Mouse (Mus musculus) stomach, embryonic 15.5 days (tissue): ENCODE data around the gene Zfp27. TPM values are rescaled to one million over a fixed set of nuclear protein-coding genes. Genes with fewer than 3 reads are reported as not detected.

Experiments
- ATAC-seq: fragments of 200-750 bp; cut with Nextera tagmentation; 2 replicates; pipeline ENCODE4 v1.8.0; 2017; ENCODE audit warnings: low read depth, moderate number of reproducible peaks, moderate TSS enrichment; ENCODE audit not compliant: insufficient read depth, low FRiP score
- H3K27ac ChIP-seq: fragments of 300-500 bp; sonication (generic); 2 replicates; pipeline ENCODE4 v1.5.1; 2015; ENCODE audit warnings: mild to moderate bottlenecking, inconsistent platforms
- H3K27me3 ChIP-seq: fragments of 300-500 bp; sonication (generic); replicated peaks from 2 replicates; pipeline ENCODE4 v1.6.1; 2015; ENCODE audit warnings: inconsistent platforms
- H3K36me3 ChIP-seq: fragments of 300-500 bp; sonication (generic); 2 replicates; pipeline ENCODE4 v1.6.1; 2015; ENCODE audit warnings: inconsistent platforms
- H3K4me1 ChIP-seq: fragments of 300-500 bp; sonication (generic); 2 replicates; pipeline ENCODE4 v1.6.1; 2015; ENCODE audit warnings: inconsistent platforms
- H3K4me2 ChIP-seq: fragments of 300-500 bp; sonication (generic); 2 replicates; pipeline ENCODE4 v1.6.1; 2015; ENCODE audit warnings: mild to moderate bottlenecking, inconsistent platforms
- H3K4me3 ChIP-seq: fragments of 300-500 bp; sonication (generic); replicated peaks from 2 replicates; pipeline ENCODE4 v1.5.1; 2015; ENCODE audit warnings: inconsistent platforms
- H3K9ac ChIP-seq: fragments of 300-500 bp; sonication (generic); 2 replicates; pipeline ENCODE4 v1.6.1; 2015; ENCODE audit warnings: inconsistent platforms
- H3K9me3 ChIP-seq: fragments of 300-500 bp; sonication (generic); 2 replicates; pipeline ENCODE4 v1.6.1; 2016; ENCODE audit warnings: inconsistent platforms
- WGBS: fragments of 180-500 bp; shearing (Covaris S2); methylation state at CpG from one replicate; pipeline ENCODE4 v1.1.7; 2015; 5-methylcytosine and 5-hydroxymethylcytosine counted together
- polyA plus RNA-seq: library from polyadenylated mRNA; unstranded; fragments of >200 nt; fragmentation: Nextera tagmentation; extraction: Ambion mirVana; gene quantifications from 2 replicates; pipeline ENCODE4 v1.2.1, GENCODE M21; 2015

Zfp27 gene
- polyA plus RNA-seq: 7.9 and 8.3 TPM in 2 replicates

DNA sequence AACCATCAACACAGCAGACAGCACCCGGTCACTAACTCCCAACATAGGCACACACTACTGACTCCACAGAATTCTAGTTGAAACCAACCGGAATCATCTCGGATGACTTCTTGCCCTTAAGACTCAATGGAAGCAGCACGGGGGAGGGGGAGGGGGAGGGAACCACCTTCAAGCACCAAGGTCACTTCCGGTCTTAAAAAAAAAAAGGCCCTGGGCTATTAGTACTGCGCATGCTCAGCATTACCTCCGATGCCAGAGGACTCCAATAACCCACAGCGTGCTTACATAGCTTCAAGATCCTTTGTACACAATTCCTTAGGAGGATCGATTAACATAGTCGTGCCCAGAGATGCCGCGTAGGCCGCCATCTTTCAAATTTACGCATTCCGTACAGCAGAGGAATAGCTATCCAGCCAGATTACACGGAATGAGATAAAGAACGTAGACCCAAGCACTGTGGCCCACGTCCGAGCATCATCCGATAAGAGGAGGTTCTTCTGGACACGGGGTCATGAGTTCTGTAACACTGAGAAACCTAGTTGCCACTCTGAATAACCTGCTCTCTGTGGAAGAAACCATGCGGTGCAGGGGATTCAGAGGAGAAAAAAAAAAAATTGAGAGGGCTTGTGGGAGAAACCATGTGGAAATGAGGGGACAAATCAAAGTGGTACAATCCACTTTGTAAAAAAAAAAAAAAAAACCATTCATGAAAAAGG lies at the start of gene Zfp27:
Gene Zfp27, minus strand, starts transcription at position 607 of the 716 bp plus-strand sequence.
- Histone ChIP-seq H3K4me1 (peaks cover 16% of the 10 kb centered on the region; the same call in 1 of the 2 replicates), H3K27me3 (no peaks in the 10 kb centered on the region), H3K36me3 (peaks cover 3% of the 10 kb centered on the region; the same call in 1 of the 2 replicates), H3K27ac (peak within 1 kb of the TSS; percentile 97), H3K4me3 (peak within 1 kb of the TSS; percentile 60), H3K9ac (peak within 1 kb of the TSS; percentile 44; the same call in 1 of the 2 replicates), H3K4me2 (peak within 1 kb of the TSS; percentile 80), H3K9me3 (no peaks in the 10 kb centered on the region)
- under 1% methylated on average over 22 of the region's 22 CpGs for WGBS
- ATAC-seq: peak; percentile 82

GRCm38 (mm10) chr7:29954731-29955130 lies 48.4 kb upstream of the Zfp27 start:
- Histone ChIP-seq H3K27ac (no peak overlapping the region), H3K27me3 (no peaks in the 10 kb centered on the region), H3K4me3 (peak overlapping the region; percentile 63), H3K4me1 (peaks cover 4% of the 10 kb centered on the region; the same call in 1 of the 2 replicates), H3K9me3 (no peaks in the 10 kb centered on the region), H3K9ac (no peak overlapping the region), H3K4me2 (peak overlapping the region; percentile 74), H3K36me3 (no peaks in the 10 kb centered on the region)
- 21% methylated on average over 4 of the region's 4 CpGs for WGBS
- no peak for ATAC-seq

- under 1% methylated on average over 52 of the region's 52 CpGs for WGBS
- Histone ChIP-seq H3K27ac (peak within 1 kb of the TSS; percentile 92), H3K4me3 (peak within 1 kb of the TSS; percentile 63), H3K4me2 (peak within 1 kb of the TSS; percentile 74), H3K27me3 (no peaks in the 10 kb centered on the region), H3K9me3 (no peaks in the 10 kb centered on the region), H3K9ac (peak within 1 kb of the TSS; percentile 77), H3K4me1 (peaks cover 4% of the 10 kb centered on the region; the same call in 1 of the 2 replicates), H3K36me3 (no peaks in the 10 kb centered on the region)
- ATAC-seq: peak; percentile 87
Observed at GRCm38 (mm10) chr7:29953513-29954401, 47.4 kb upstream of the Zfp27 start, which contains the start of gene Zfp74. Zfp74 (minus strand) TSS chr7:29954089.

DNA sequence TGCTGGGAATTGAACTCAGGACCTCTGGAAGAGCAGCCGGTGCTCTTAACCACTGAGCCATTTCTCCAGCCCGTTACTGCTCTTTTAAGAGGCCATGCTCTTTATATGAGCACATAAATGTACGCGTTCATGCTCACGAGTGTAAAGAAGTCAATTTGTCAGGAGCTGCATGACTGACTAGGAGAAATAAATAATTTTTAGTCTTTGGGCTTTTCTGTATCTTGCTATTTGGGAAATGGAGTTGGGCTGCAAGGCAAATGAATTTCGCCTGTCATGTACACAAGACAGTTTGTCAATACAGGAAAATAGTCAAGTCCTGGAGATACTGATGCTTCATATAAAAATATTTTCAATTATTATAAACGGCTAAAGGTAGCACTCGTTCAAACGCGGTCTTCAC lies 46.7 kb upstream of the Zfp27 start:
- H3K4me1 ChIP-seq: peaks cover 4% of the 10 kb centered on the region; the same call in 1 of the 2 replicates
- no peaks in the 10 kb centered on the region for H3K9me3 ChIP-seq
- H3K27ac ChIP-seq: peak overlapping the region; percentile 92
- H3K36me3 ChIP-seq: no peaks in the 10 kb centered on the region
- no peak for ATAC-seq
- no peaks in the 10 kb centered on the region for H3K27me3 ChIP-seq
- H3K4me3 ChIP-seq: peak overlapping the region; percentile 63
- H3K9ac ChIP-seq: peak overlapping the region; percentile 77; the same call in 1 of the 2 replicates
- H3K4me2 ChIP-seq: peak overlapping the region; percentile 74
- 34% methylated on average over 10 of the region's 10 CpGs for WGBS

- H3K9me3 ChIP-seq: no peaks in the 10 kb centered on the region
- H3K9ac ChIP-seq: no peak overlapping the region
- no peaks in the 10 kb centered on the region for H3K36me3 ChIP-seq
- ATAC-seq: no peak
- no peak overlapping the region for H3K4me3 ChIP-seq
- no peak overlapping the region for H3K27ac ChIP-seq
- WGBS: 78% methylated on average over 2 of the region's 2 CpGs
- no peaks in the 10 kb centered on the region for H3K27me3 ChIP-seq
- no peak overlapping the region for H3K4me2 ChIP-seq
- H3K4me1 ChIP-seq: no peaks in the 10 kb centered on the region
Observed at GRCm38 (mm10) chr7:29944201-29944600, 37.8 kb upstream of the Zfp27 start.

DNA sequence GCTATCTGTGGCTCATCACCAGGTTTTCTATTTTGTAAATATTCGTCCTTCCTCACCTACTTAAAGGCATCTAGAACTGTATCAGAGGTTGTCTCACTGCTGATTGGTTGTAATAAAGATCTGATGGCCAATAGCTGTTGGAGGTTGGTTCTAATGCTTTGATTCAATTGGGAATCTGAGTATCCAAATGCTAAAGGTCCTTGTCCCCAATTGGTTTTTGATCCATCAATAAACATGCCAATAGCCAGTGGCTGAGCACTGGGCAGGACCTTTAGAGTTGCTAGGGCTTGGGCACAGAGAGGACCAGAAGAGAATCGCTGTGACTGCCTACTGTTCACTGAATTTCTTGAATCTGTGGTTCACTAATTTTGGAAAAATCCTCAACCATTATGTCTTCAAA lies 37.3 kb upstream of the Zfp27 start:
- H3K36me3 ChIP-seq: no peaks in the 10 kb centered on the region
- H3K9me3 ChIP-seq: no peaks in the 10 kb centered on the region
- no peak overlapping the region for H3K4me2 ChIP-seq
- H3K27ac ChIP-seq: no peak overlapping the region
- H3K4me1 ChIP-seq: no peaks in the 10 kb centered on the region
- no peak overlapping the region for H3K4me3 ChIP-seq
- no peaks in the 10 kb centered on the region for H3K27me3 ChIP-seq
- no peak overlapping the region for H3K9ac ChIP-seq
- ATAC-seq: no peak
- WGBS: 68% methylated on average over 2 of the region's 2 CpGs

GRCm38 (mm10) chr7:29942740-29943139 lies 36.4 kb upstream of the Zfp27 start:
- Histone ChIP-seq H3K27ac (no peak overlapping the region), H3K4me2 (no peak overlapping the region), H3K9ac (no peak overlapping the region), H3K9me3 (no peaks in the 10 kb centered on the region), H3K27me3 (no peaks in the 10 kb centered on the region), H3K36me3 (no peaks in the 10 kb centered on the region), H3K4me3 (no peak overlapping the region), H3K4me1 (no peaks in the 10 kb centered on the region)
- WGBS: 37% methylated on average over 2 of the region's 2 CpGs
- ATAC-seq: no peak

- WGBS: 88% methylated on average over 11 of the region's 11 CpGs
- no peak overlapping the region for H3K27ac ChIP-seq
- no peaks in the 10 kb centered on the region for H3K4me1 ChIP-seq
- no peak overlapping the region for H3K4me3 ChIP-seq
- H3K4me2 ChIP-seq: no peak overlapping the region
- no peak for ATAC-seq
- no peak overlapping the region for H3K9ac ChIP-seq
- no peaks in the 10 kb centered on the region for H3K9me3 ChIP-seq
- H3K36me3 ChIP-seq: no peaks in the 10 kb centered on the region
- H3K27me3 ChIP-seq: no peaks in the 10 kb centered on the region
Observed at GRCm38 (mm10) chr7:29941027-29941426, 34.7 kb upstream of the Zfp27 start.

GRCm38 (mm10) chr7:29938856-29939255 lies 32.5 kb upstream of the Zfp27 start:
- ATAC-seq: no peak
- Histone ChIP-seq H3K9me3 (no peaks in the 10 kb centered on the region), H3K4me1 (no peaks in the 10 kb centered on the region), H3K27ac (no peak overlapping the region), H3K9ac (no peak overlapping the region), H3K4me3 (no peak overlapping the region), H3K36me3 (peaks cover 21% of the 10 kb centered on the region), H3K27me3 (no peaks in the 10 kb centered on the region), H3K4me2 (no peak overlapping the region)
- 83% methylated on average over 6 of the region's 6 CpGs for whole genome bisulfite sequencing

GRCm38 (mm10) chr7:29922780-29923179 lies 16.4 kb upstream of the Zfp27 start:
- Histone ChIP-seq H3K27me3 (no peaks in the 10 kb centered on the region), H3K9me3 (no peaks in the 10 kb centered on the region), H3K36me3 (no peaks in the 10 kb centered on the region), H3K4me1 (no peaks in the 10 kb centered on the region), H3K4me3 (no peak overlapping the region), H3K9ac (no peak overlapping the region), H3K27ac (no peak overlapping the region), H3K4me2 (no peak overlapping the region)
- ATAC-seq: no peak
- 63% methylated on average over 2 of the region's 2 CpGs for WGBS

DNA sequence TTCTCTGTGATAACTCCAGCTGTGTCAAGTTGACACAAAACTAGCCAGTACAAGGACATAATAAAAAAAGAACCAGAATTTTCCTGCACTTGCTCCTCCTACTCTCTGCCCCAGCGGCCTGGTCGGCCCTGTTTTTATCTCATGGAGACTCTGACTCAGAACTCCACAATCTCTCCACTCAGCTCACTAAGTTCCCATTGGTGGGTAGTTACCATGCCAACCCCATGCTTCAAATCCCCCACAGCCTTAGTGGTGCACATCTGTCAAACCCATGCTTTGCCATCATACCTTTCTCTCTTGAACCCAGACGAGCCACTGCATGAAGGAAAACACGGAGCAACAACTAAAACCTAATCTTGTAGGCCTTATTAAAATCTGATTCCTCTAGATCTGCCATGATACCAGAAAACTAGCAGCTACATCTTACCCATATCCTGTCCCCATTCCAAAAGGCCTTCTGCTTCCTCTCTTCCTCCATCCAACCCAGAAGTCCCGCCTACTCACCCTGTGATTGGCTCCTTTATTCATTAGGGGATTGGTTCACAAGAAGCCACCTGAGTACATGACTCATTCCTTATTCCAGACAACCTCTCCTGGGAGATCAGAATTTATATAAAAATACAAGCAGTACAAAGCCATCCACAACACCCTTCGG lies 15.2 kb upstream of the Zfp27 start:
- Histone ChIP-seq H3K9me3 (no peaks in the 10 kb centered on the region), H3K4me3 (no peak overlapping the region), H3K4me2 (no peak overlapping the region), H3K4me1 (no peaks in the 10 kb centered on the region), H3K36me3 (no peaks in the 10 kb centered on the region), H3K27ac (no peak overlapping the region), H3K9ac (no peak overlapping the region), H3K27me3 (no peaks in the 10 kb centered on the region)
- 83% methylated on average over 6 of the region's 6 CpGs for WGBS
- no peak for ATAC-seq
